Mouse (Mus musculus): ENCODE results near the gene Lpp. TPM values are rescaled to one million over a fixed set of nuclear protein-coding genes. Genes with fewer than 3 reads are reported as not detected.

Gene Lpp
- polyA plus RNA-seq, 1 experiment from 2014 or later, result 9.6 TPM

- 96% methylated on average over 3 of the region's 3 CpGs for WGBS
- Histone ChIP-seq H3K4me3 (replicated peaks; ENCODE audit: low read depth, low read length) (no peak overlapping the region), H3K9me3 (ENCODE audit: control insufficient read depth, low read length) (no peaks in the 10 kb centered on the region), H3K36me3 (ENCODE audit: control insufficient read depth, insufficient read depth, low read length) (no peaks in the 10 kb centered on the region), H3K4me2 (ENCODE audit: low read length) (no peak overlapping the region), H3K27ac (replicated peaks; ENCODE audit: low read depth, low read length) (no peak overlapping the region), H3K9ac (replicated peaks; ENCODE audit: low read length) (no peak overlapping the region), H3K27me3 (ENCODE audit: control insufficient read depth, insufficient read depth, low read length) (no peaks in the 10 kb centered on the region), H3K4me1 (ENCODE audit: control insufficient read depth, insufficient read depth, low read length) (peaks cover 12% of the 10 kb centered on the region; the same call in 1 of the 2 replicates)
- DNase-seq (no peak), ATAC-seq (ENCODE audit: low FRiP score, low TSS enrichment) (no peak)
Measured at GRCm38 (mm10) chr16:24620021-24620420, 226.7 kb downstream of the Lpp start.

- Histone ChIP-seq H3K27ac (replicated peaks; ENCODE audit: low read depth, low read length) (no peak overlapping the region), H3K4me2 (ENCODE audit: low read length) (no peak overlapping the region), H3K4me1 (ENCODE audit: control insufficient read depth, insufficient read depth, low read length) (peaks cover 12% of the 10 kb centered on the region; the same call in 1 of the 2 replicates), H3K9me3 (ENCODE audit: control insufficient read depth, low read length) (no peaks in the 10 kb centered on the region), H3K4me3 (replicated peaks; ENCODE audit: low read depth, low read length) (no peak overlapping the region), H3K36me3 (ENCODE audit: control insufficient read depth, insufficient read depth, low read length) (no peaks in the 10 kb centered on the region), H3K9ac (replicated peaks; ENCODE audit: low read length) (no peak overlapping the region), H3K27me3 (ENCODE audit: control insufficient read depth, insufficient read depth, low read length) (no peaks in the 10 kb centered on the region)
- DNase-seq, result no peak
- WGBS, result 61% methylated on average over 3 of the region's 3 CpGs
- no peak for ATAC-seq (ENCODE audit: low FRiP score, low TSS enrichment)
Measured at GRCm38 (mm10) chr16:24622226-24623194, 229.2 kb downstream of the Lpp start.

- 12% methylated on average over 5 of the region's 5 CpGs for WGBS
- Histone ChIP-seq H3K36me3 (ENCODE audit: control insufficient read depth, insufficient read depth, low read length) (no peaks in the 10 kb centered on the region), H3K27me3 (ENCODE audit: control insufficient read depth, insufficient read depth, low read length) (no peaks in the 10 kb centered on the region), H3K27ac (replicated peaks; ENCODE audit: low read depth, low read length) (0 out of 2 replicates have a peak overlapping the region, but pooled peaks have one; percentile 20), H3K4me3 (replicated peaks; ENCODE audit: low read depth, low read length) (no peak overlapping the region), H3K9me3 (ENCODE audit: control insufficient read depth, low read length) (no peaks in the 10 kb centered on the region), H3K4me1 (ENCODE audit: control insufficient read depth, insufficient read depth, low read length) (peaks cover 12% of the 10 kb centered on the region; the same call in 1 of the 2 replicates), H3K4me2 (ENCODE audit: low read length) (peak overlapping the region; percentile 1; the same call in 1 of the 2 replicates), H3K9ac (replicated peaks; ENCODE audit: low read length) (no peak overlapping the region)
- no peak; the same call in 1 of the 2 replicates for ATAC-seq (ENCODE audit: low FRiP score, low TSS enrichment)
- peak; percentile 46 for DNase-seq
Measured at GRCm38 (mm10) chr16:24624335-24624734, 231.0 kb downstream of the Lpp start.

GRCm38 (mm10) chr16:24625576-24625975, 232.3 kb downstream of the Lpp start:
- ATAC-seq (ENCODE audit: low FRiP score, low TSS enrichment) (no peak), DNase-seq (no peak)
- 91% methylated on average over 5 of the region's 5 CpGs for WGBS
- Histone ChIP-seq H3K4me3 (replicated peaks; ENCODE audit: low read depth, low read length) (no peak overlapping the region), H3K9ac (replicated peaks; ENCODE audit: low read length) (no peak overlapping the region), H3K9me3 (ENCODE audit: control insufficient read depth, low read length) (no peaks in the 10 kb centered on the region), H3K36me3 (ENCODE audit: control insufficient read depth, insufficient read depth, low read length) (no peaks in the 10 kb centered on the region), H3K27me3 (ENCODE audit: control insufficient read depth, insufficient read depth, low read length) (no peaks in the 10 kb centered on the region), H3K4me2 (ENCODE audit: low read length) (no peak overlapping the region), H3K4me1 (ENCODE audit: control insufficient read depth, insufficient read depth, low read length) (peaks cover 12% of the 10 kb centered on the region; the same call in 1 of the 2 replicates), H3K27ac (replicated peaks; ENCODE audit: low read depth, low read length) (no peak overlapping the region)

- Histone ChIP-seq H3K9me3 (ENCODE audit: control insufficient read depth, low read length) (no peaks in the 10 kb centered on the region), H3K36me3 (ENCODE audit: control insufficient read depth, insufficient read depth, low read length) (no peaks in the 10 kb centered on the region), H3K4me2 (ENCODE audit: low read length) (no peak overlapping the region), H3K27me3 (ENCODE audit: control insufficient read depth, insufficient read depth, low read length) (no peaks in the 10 kb centered on the region), H3K27ac (replicated peaks; ENCODE audit: low read depth, low read length) (no peak overlapping the region), H3K4me3 (replicated peaks; ENCODE audit: low read depth, low read length) (no peak overlapping the region), H3K9ac (replicated peaks; ENCODE audit: low read length) (no peak overlapping the region), H3K4me1 (ENCODE audit: control insufficient read depth, insufficient read depth, low read length) (peaks cover 9% of the 10 kb centered on the region; the same call in 1 of the 2 replicates)
- DNase-seq (no peak), ATAC-seq (ENCODE audit: low FRiP score, low TSS enrichment) (no peak)
- 90% methylated on average over 1 of the region's 1 CpGs for WGBS
Measured at GRCm38 (mm10) chr16:24628779-24629178, 235.5 kb downstream of the Lpp start.

- H3K36me3 ChIP-seq (ENCODE audit: control insufficient read depth, insufficient read depth, low read length), result no peaks in the 10 kb centered on the region
- H3K27ac ChIP-seq (replicated peaks; ENCODE audit: low read depth, low read length), result no peak overlapping the region
- no peaks in the 10 kb centered on the region for H3K9me3 ChIP-seq (ENCODE audit: control insufficient read depth, low read length)
- H3K9ac ChIP-seq (replicated peaks; ENCODE audit: low read length), result no peak overlapping the region
- H3K4me3 ChIP-seq (replicated peaks; ENCODE audit: low read depth, low read length), result no peak overlapping the region
- ATAC-seq (ENCODE audit: low FRiP score, low TSS enrichment), result no peak
- H3K27me3 ChIP-seq (ENCODE audit: control insufficient read depth, insufficient read depth, low read length), result no peaks in the 10 kb centered on the region
- DNase-seq, result no peak
- H3K4me1 ChIP-seq (ENCODE audit: control insufficient read depth, insufficient read depth, low read length), result peaks cover 2% of the 10 kb centered on the region; the same call in 1 of the 2 replicates
- 91% methylated on average over 12 of the region's 12 CpGs for WGBS
- no peak overlapping the region for H3K4me2 ChIP-seq (ENCODE audit: low read length)
Measured at GRCm38 (mm10) chr16:24629218-24630172, 236.2 kb downstream of the Lpp start.

- H3K4me3 ChIP-seq (replicated peaks; ENCODE audit: low read depth, low read length), result no peak overlapping the region
- no peak overlapping the region for H3K4me2 ChIP-seq (ENCODE audit: low read length)
- H3K9me3 ChIP-seq (ENCODE audit: control insufficient read depth, low read length), result no peaks in the 10 kb centered on the region
- WGBS, result 90% methylated on average over 7 of the region's 7 CpGs
- no peaks in the 10 kb centered on the region for H3K36me3 ChIP-seq (ENCODE audit: control insufficient read depth, insufficient read depth, low read length)
- ATAC-seq (ENCODE audit: low FRiP score, low TSS enrichment) (no peak), DNase-seq (no peak)
- H3K27ac ChIP-seq (replicated peaks; ENCODE audit: low read depth, low read length), result no peak overlapping the region
- H3K9ac ChIP-seq (replicated peaks; ENCODE audit: low read length), result no peak overlapping the region
- peaks cover 6% of the 10 kb centered on the region for H3K27me3 ChIP-seq (ENCODE audit: control insufficient read depth, insufficient read depth, low read length)
- no peaks in the 10 kb centered on the region for H3K4me1 ChIP-seq (ENCODE audit: control insufficient read depth, insufficient read depth, low read length)
Measured at GRCm38 (mm10) chr16:24635381-24635919, 242.1 kb downstream of the Lpp start.

- no peak overlapping the region for H3K9ac ChIP-seq (replicated peaks; ENCODE audit: low read length)
- no peak overlapping the region for H3K4me3 ChIP-seq (replicated peaks; ENCODE audit: low read depth, low read length)
- no peaks in the 10 kb centered on the region for H3K9me3 ChIP-seq (ENCODE audit: control insufficient read depth, low read length)
- no peak overlapping the region for H3K27ac ChIP-seq (replicated peaks; ENCODE audit: low read depth, low read length)
- no peaks in the 10 kb centered on the region for H3K36me3 ChIP-seq (ENCODE audit: control insufficient read depth, insufficient read depth, low read length)
- 51% methylated on average over 2 of the region's 2 CpGs for WGBS
- H3K4me1 ChIP-seq (ENCODE audit: control insufficient read depth, insufficient read depth, low read length), result peaks cover 3% of the 10 kb centered on the region; the same call in 1 of the 2 replicates
- H3K27me3 ChIP-seq (ENCODE audit: control insufficient read depth, insufficient read depth, low read length), result peaks cover 7% of the 10 kb centered on the region
- no peak overlapping the region for H3K4me2 ChIP-seq (ENCODE audit: low read length)
- no peak for DNase-seq
- no peak for ATAC-seq (ENCODE audit: low FRiP score, low TSS enrichment)
Measured at GRCm38 (mm10) chr16:24636894-24637293, 243.6 kb downstream of the Lpp start.
